Mouse (Mus musculus) stomach, embryonic 15.5 days (tissue): ENCODE data around the gene Tmem266. TPM values are rescaled to one million over a fixed set of nuclear protein-coding genes. Genes with fewer than 3 reads are reported as not detected.

Experiments
- ATAC-seq: fragments of 200-750 bp; cut with Nextera tagmentation; 2 replicates; pipeline ENCODE4 v1.8.0; 2017; ENCODE audit warnings: low read depth, moderate number of reproducible peaks, moderate TSS enrichment; ENCODE audit not compliant: insufficient read depth, low FRiP score
- H3K27ac ChIP-seq: fragments of 300-500 bp; sonication (generic); 2 replicates; pipeline ENCODE4 v1.5.1; 2015; ENCODE audit warnings: mild to moderate bottlenecking, inconsistent platforms
- H3K27me3 ChIP-seq: fragments of 300-500 bp; sonication (generic); replicated peaks from 2 replicates; pipeline ENCODE4 v1.6.1; 2015; ENCODE audit warnings: inconsistent platforms
- H3K36me3 ChIP-seq: fragments of 300-500 bp; sonication (generic); 2 replicates; pipeline ENCODE4 v1.6.1; 2015; ENCODE audit warnings: inconsistent platforms
- H3K4me1 ChIP-seq: fragments of 300-500 bp; sonication (generic); 2 replicates; pipeline ENCODE4 v1.6.1; 2015; ENCODE audit warnings: inconsistent platforms
- H3K4me2 ChIP-seq: fragments of 300-500 bp; sonication (generic); 2 replicates; pipeline ENCODE4 v1.6.1; 2015; ENCODE audit warnings: mild to moderate bottlenecking, inconsistent platforms
- H3K4me3 ChIP-seq: fragments of 300-500 bp; sonication (generic); replicated peaks from 2 replicates; pipeline ENCODE4 v1.5.1; 2015; ENCODE audit warnings: inconsistent platforms
- H3K9ac ChIP-seq: fragments of 300-500 bp; sonication (generic); 2 replicates; pipeline ENCODE4 v1.6.1; 2015; ENCODE audit warnings: inconsistent platforms
- H3K9me3 ChIP-seq: fragments of 300-500 bp; sonication (generic); 2 replicates; pipeline ENCODE4 v1.6.1; 2016; ENCODE audit warnings: inconsistent platforms
- WGBS: fragments of 180-500 bp; shearing (Covaris S2); methylation state at CpG from one replicate; pipeline ENCODE4 v1.1.7; 2015; 5-methylcytosine and 5-hydroxymethylcytosine counted together
- polyA plus RNA-seq: library from polyadenylated mRNA; unstranded; fragments of >200 nt; fragmentation: Nextera tagmentation; extraction: Ambion mirVana; gene quantifications from 2 replicates; pipeline ENCODE4 v1.2.1, GENCODE M21; 2015

The Tmem266 gene
- polyA plus RNA-seq, 1 experiment from 2014 or later, result 1.3 TPM

DNA sequence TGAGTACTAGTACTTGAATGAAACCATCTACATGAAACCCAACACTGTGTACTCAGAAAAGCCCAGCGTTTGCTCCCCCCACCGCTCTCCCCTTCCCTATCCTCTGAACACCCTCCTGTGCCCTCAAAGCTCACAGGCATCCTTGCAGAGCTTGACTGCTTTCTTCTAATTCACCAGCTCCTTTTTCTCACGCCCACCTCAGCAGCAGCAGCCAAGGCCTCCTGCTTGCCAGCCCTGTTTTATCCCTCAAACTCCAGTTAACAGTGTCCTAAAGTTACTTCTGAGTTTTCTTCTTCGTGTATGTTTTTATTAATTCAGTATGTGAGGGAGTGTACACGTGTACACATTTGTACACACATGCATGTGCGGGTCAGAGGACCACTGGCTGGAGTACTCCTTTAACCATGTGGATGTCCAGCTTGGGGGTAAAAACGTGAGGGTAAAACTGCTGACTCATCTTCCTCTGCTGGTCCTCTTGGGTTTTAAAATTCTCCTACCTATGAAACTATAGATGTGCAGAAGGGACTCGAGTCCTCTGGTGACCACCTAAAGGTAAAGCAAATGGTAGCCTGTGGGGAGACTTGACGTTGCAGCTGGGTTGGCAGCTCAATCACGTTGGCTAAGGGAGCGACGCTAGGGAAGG, 13.0 kb upstream of the Tmem266 start:
- WGBS, result 56% methylated on average over 12 of the region's 12 CpGs
- no peaks in the 10 kb centered on the region for H3K9me3 ChIP-seq
- H3K4me2 ChIP-seq, result no peak overlapping the region
- no peak overlapping the region for H3K4me3 ChIP-seq
- H3K27me3 ChIP-seq, result no peaks in the 10 kb centered on the region
- no peak overlapping the region for H3K9ac ChIP-seq
- no peaks in the 10 kb centered on the region for H3K36me3 ChIP-seq
- ATAC-seq, result no peak
- H3K27ac ChIP-seq, result no peak overlapping the region
- H3K4me1 ChIP-seq, result no peaks in the 10 kb centered on the region

DNA sequence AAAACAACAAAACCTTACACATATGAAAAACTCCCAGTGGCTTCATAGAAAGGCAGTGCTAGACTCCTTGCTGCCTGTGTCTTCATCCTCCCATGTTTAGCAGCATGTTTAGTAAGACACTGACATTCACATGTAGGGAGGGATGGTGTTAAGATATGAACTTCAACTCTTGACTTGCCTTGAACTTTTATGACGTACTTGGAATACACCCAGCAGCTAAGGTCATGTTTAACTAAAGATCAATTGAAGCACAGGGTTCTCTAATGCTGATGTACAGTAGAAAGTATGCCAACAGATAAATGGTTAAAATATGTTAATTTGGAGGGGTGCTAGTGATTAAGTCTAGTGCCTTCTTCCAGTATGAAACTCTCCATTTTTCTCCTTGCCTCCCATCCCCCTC, 4.1 kb upstream of the Tmem266 start:
- H3K9me3 ChIP-seq, result no peaks in the 10 kb centered on the region
- peaks cover 6% of the 10 kb centered on the region; the same call in 1 of the 2 replicates for H3K4me1 ChIP-seq
- H3K27ac ChIP-seq, result no peak overlapping the region
- no peak overlapping the region for H3K4me2 ChIP-seq
- no peaks in the 10 kb centered on the region for H3K27me3 ChIP-seq
- no peaks in the 10 kb centered on the region for H3K36me3 ChIP-seq
- ATAC-seq, result no peak
- 38% methylated on average over 1 of the region's 1 CpGs for WGBS
- H3K4me3 ChIP-seq, result no peak overlapping the region
- no peak overlapping the region for H3K9ac ChIP-seq

DNA sequence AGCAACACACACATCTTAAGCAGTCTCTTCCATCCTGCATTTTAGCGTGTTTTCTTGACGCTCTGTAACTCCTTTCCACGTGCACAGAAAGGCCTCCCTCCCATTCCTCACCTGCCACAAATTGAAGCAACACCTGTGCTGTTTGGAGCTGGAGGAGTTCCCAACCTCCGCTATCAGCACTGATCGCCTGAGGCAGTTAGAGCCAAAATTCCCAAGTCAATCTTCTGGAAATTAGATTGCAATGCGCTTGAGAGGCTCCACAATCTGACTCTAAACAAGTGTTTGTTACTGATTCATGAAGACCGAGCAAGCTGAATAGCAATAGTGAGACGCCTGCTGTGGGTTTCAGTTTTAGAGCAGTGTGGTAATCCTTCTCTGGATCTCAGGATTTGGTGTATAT, 2.6 kb upstream of the Tmem266 start:
- no peaks in the 10 kb centered on the region for H3K9me3 ChIP-seq
- H3K9ac ChIP-seq, result no peak overlapping the region
- 57% methylated on average over 8 of the region's 8 CpGs for WGBS
- no peak overlapping the region for H3K4me3 ChIP-seq
- peaks cover 6% of the 10 kb centered on the region; the same call in 1 of the 2 replicates for H3K4me1 ChIP-seq
- H3K4me2 ChIP-seq, result no peak overlapping the region
- ATAC-seq, result no peak
- H3K27ac ChIP-seq, result no peak overlapping the region
- no peaks in the 10 kb centered on the region for H3K36me3 ChIP-seq
- H3K27me3 ChIP-seq, result no peaks in the 10 kb centered on the region

DNA sequence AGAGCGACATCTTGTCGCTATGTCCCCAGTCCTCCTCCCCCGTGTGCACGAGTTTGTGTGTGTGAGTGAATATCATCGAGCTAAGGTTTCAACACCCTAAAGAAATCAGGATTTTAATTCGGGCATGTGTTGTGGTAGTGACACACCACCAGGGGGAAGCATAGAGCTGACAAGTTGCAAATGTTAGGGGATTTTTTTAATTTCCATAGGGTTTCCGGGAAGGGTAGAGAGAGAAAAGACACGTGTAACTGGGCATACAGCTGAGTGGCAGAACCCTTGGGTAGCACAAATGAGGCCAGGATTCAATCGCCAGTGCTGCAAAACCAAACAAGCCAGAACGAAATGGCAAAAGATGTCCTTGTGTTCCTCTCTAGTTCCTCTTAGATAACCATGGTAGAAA, 2.2 kb upstream of the Tmem266 start:
- Histone ChIP-seq H3K9ac (no peak overlapping the region), H3K27ac (no peak overlapping the region), H3K4me2 (no peak overlapping the region), H3K36me3 (no peaks in the 10 kb centered on the region), H3K4me1 (peaks cover 6% of the 10 kb centered on the region; the same call in 1 of the 2 replicates), H3K4me3 (no peak overlapping the region), H3K27me3 (no peaks in the 10 kb centered on the region), H3K9me3 (no peaks in the 10 kb centered on the region)
- ATAC-seq, result no peak
- 50% methylated on average over 10 of the region's 10 CpGs for WGBS

DNA sequence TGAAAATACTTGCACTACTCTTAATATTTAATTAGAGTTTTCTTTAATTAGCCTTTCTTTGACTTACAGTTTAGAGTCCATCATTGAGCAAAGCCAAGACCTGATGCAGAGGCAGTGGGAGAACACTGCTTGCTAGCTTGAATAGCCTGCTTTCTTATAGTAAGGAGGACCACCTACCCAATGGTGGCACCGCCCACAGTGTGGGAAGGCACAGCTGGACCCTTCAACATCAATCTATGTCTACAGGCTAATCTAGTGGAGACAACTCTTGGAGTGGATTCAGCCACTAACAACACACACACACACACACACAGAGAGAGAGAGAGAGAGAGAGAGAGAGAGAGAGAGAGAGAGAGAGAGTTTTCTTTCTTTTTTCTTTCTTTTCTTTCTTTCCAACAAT, 1.7 kb upstream of the Tmem266 start:
- Histone ChIP-seq H3K4me2 (no peak overlapping the region), H3K9me3 (no peaks in the 10 kb centered on the region), H3K4me1 (peaks cover 6% of the 10 kb centered on the region; the same call in 1 of the 2 replicates), H3K36me3 (no peaks in the 10 kb centered on the region), H3K9ac (no peak overlapping the region), H3K27ac (no peak overlapping the region), H3K4me3 (no peak overlapping the region), H3K27me3 (no peaks in the 10 kb centered on the region)
- ATAC-seq, result no peak
- 41% methylated on average over 1 of the region's 1 CpGs for WGBS

DNA sequence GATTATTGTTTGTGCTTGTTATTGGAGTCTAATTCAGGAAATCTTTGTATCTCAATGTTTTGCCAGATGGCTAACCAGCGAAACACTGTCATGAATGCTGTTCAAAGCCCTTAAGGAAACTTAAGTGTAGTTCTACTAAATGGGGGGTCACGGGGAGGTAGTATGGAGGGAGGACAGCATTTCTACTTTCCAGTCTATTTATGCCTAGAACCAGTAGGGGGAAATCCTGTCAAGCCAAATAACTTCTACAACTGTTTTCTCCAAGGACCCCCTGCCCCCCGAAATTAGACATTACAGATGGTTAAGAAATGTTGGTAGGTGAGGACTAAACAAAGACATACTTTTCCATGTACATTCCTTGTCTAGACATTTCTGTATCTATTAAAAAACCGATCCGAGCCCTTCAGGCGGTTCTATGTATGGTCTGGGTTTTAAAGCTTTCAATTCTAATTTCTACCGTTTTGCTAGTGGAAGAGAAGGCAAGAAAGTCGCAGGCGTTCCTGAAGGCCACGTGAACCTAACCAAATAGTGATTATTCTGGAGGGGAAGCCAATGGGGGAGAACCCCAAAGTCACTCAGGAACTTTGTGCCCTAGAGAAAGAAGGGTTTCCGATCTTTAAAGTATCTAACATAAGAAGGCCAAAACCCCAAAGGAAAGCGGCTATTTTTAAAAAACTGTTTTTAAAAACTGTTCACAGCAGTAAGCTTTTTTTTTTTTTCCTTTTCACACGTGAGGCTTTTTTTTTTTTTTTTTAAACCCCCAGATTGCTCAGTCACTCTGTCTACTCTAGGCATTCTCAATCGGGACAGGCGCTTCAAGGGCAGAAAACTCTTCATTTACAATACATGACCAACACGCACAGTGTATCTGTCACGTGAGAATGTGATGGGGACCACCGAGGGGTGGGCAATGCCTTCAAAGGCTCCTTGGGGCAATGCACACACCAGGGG, 874 bp upstream of the Tmem266 start:
- Histone ChIP-seq H3K9me3 (no peaks in the 10 kb centered on the region), H3K27ac (no peak overlapping the region), H3K4me2 (peak overlapping the region; percentile 82), H3K9ac (peak overlapping the region; percentile 59; the same call in 1 of the 2 replicates), H3K27me3 (no peaks in the 10 kb centered on the region), H3K4me1 (peaks cover 6% of the 10 kb centered on the region; the same call in 1 of the 2 replicates), H3K4me3 (peak overlapping the region; percentile 65), H3K36me3 (no peaks in the 10 kb centered on the region)
- WGBS, result 16% methylated on average over 18 of the region's 18 CpGs
- no peak for ATAC-seq

DNA sequence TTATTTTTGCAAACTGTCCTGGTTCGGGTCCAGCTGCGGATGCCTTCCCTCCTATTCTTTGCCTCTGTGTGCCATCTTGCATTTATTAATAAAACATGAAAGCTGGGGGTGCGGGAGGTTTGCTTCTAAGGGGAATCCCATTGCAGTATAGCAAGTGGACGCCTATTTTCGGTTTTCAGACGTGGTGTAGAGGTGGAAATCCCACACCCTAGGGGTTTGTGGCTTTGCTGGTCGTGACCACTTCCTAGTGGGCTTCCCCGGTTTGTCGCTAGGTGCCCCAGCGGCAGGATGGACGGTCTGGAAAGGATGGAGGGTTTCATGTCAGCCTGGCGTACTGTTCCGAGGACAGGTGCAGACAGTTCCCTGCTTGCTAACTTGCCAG, 512 bp downstream of the Tmem266 start:
- no peaks in the 10 kb centered on the region for H3K9me3 ChIP-seq
- peaks cover 6% of the 10 kb centered on the region; the same call in 1 of the 2 replicates for H3K4me1 ChIP-seq
- H3K36me3 ChIP-seq, result no peaks in the 10 kb centered on the region
- no peak for ATAC-seq
- H3K4me2 ChIP-seq, result peak overlapping the region; percentile 82
- no peak overlapping the region for H3K27ac ChIP-seq
- H3K4me3 ChIP-seq, result peak overlapping the region; percentile 65
- H3K27me3 ChIP-seq, result no peaks in the 10 kb centered on the region
- H3K9ac ChIP-seq, result no peak overlapping the region
- under 1% methylated on average over 13 of the region's 13 CpGs for WGBS

DNA sequence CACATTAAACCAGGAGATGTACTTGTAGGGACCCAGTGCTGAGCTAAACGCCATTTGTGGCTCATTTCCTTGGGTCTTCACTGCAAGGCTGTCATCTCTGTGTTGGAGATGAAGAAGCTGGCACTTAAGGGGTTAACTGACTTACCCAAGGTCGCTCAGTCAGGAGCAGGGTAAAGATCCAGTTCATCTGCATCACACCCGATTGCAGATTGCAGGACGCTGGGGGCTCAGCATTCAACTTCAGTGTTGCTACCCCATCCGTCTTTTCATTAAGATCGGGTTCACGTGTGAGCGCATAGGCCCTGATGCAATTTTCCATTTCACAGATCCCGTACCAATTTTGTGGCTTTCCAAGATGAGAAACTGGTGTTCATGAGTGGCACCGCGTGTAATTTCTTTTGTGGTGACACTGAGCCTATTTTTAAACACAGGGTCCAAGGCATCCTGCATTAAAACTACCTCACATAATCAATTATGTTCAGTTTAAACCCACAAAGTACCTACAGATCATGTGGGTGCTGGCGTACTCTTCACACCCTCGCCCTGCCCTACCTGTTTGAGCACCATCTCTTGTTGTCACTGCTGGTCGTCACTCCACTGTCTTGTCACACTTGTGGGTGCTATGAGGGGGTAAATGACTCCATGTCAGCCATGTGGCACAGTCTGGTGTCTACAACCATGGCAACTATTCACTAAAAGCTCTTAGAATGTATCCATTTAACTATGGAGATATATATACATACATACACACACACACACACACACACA, 1.6 kb downstream of the Tmem266 start:
- no peaks in the 10 kb centered on the region for H3K27me3 ChIP-seq
- no peak for ATAC-seq
- H3K9ac ChIP-seq, result no peak overlapping the region
- no peaks in the 10 kb centered on the region for H3K9me3 ChIP-seq
- 31% methylated on average over 14 of the region's 14 CpGs for WGBS
- no peak overlapping the region for H3K4me3 ChIP-seq
- H3K36me3 ChIP-seq, result no peaks in the 10 kb centered on the region
- no peak overlapping the region for H3K27ac ChIP-seq
- peaks cover 6% of the 10 kb centered on the region; the same call in 1 of the 2 replicates for H3K4me1 ChIP-seq
- no peak overlapping the region for H3K4me2 ChIP-seq

DNA sequence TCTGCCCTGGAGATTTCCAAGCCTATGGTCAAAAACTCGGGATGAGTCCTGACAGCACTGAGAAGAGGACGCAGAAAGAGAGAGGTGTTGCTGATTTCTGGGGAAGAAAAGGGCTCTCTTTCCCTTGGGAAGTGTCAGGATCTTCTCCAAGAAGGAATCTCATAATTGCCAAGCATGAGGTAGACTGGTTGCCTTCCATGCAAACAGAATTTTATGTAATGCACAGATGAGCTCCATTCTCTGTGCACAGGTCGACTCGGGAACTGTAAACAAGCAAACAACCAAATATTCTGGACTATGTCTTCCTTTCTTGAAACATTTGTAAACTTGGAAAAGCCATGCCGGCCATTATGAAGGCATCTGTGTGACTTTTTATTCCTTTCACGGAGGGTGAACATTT, 2.7 kb downstream of the Tmem266 start:
- Histone ChIP-seq H3K4me2 (no peak overlapping the region), H3K36me3 (no peaks in the 10 kb centered on the region), H3K27ac (no peak overlapping the region), H3K9me3 (no peaks in the 10 kb centered on the region), H3K4me3 (no peak overlapping the region), H3K27me3 (no peaks in the 10 kb centered on the region), H3K4me1 (peaks cover 6% of the 10 kb centered on the region; the same call in 1 of the 2 replicates), H3K9ac (no peak overlapping the region)
- ATAC-seq, result no peak
- WGBS, result 73% methylated on average over 6 of the region's 6 CpGs

DNA sequence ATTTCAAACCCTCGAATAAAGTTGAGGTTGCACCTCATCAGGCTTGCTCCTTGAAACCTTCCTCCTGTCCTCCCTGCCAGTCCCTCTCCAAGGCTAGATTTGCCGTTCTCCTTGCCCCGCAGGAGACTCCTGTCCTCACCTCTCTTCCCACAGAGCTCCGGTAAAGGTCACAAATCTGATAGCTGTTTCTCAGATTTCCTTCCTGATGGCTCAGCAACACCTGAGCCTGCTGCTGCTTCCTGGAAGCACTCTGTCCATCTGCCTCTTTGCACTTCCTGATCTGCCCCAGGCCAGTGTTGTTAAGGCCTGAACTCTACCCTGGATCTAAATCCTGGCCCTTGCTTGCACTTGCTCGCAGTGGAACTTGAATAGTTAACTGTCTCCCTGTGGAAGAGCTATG, 5.8 kb downstream of the Tmem266 start:
- WGBS, result 45% methylated on average over 5 of the region's 5 CpGs
- H3K36me3 ChIP-seq, result no peaks in the 10 kb centered on the region
- no peaks in the 10 kb centered on the region; the same call in 1 of the 2 replicates for H3K4me1 ChIP-seq
- H3K27ac ChIP-seq, result no peak overlapping the region
- no peak overlapping the region for H3K9ac ChIP-seq
- no peaks in the 10 kb centered on the region for H3K27me3 ChIP-seq
- H3K4me2 ChIP-seq, result no peak overlapping the region
- H3K4me3 ChIP-seq, result no peak overlapping the region
- ATAC-seq, result no peak
- H3K9me3 ChIP-seq, result no peaks in the 10 kb centered on the region

DNA sequence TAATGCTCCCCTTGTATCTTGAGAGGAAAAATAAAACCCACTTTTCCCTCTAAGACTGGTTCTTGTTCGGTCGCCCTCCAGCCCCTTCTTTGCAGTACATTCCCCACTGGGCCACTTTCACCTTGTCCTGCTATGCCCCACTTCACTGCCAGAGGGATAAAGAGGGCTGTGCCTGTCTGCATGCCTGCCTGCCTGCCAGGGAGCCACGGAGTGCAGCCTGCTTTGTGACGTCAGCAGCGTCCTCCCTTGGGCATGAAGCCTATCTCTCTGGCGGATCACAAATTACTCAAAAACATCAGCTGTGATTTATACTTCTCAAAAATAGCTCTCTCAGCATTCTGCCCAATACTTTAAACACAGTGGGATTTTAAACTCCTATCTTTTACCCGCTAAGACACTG, 6.2 kb downstream of the Tmem266 start:
- Histone ChIP-seq H3K27me3 (no peaks in the 10 kb centered on the region), H3K9me3 (no peaks in the 10 kb centered on the region), H3K4me2 (no peak overlapping the region), H3K4me1 (no peaks in the 10 kb centered on the region), H3K27ac (no peak overlapping the region), H3K9ac (no peak overlapping the region), H3K36me3 (no peaks in the 10 kb centered on the region), H3K4me3 (no peak overlapping the region)
- WGBS, result 32% methylated on average over 7 of the region's 7 CpGs
- ATAC-seq, result no peak
